Mouse (Mus musculus): ENCODE measurements around the gene F13a1.

DNA sequence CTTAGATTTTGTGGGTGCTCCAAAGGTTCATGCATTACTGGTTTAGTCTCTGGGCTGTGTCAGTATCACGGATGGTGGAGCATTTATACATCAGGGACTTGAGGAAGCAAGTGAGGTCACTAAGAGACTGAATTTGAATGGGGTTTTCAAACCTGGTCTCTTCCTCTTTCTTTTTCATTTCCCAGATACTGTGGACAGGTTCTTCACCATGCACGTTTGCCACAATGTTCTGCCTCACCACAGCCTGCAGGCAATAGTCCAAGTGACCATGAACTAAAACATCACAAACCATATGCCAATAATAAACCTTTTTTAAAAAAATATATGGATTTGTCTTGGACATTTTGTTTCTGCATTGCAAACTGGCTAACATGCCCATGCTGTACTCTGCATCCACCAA lies 77.0 kb downstream of the F13a1 start:
- TF ChIP-seq CTCF (IDR thresholded peaks at IDR 0.05), result no peak
- no peak for TF ChIP-seq EP300 (IDR thresholded peaks at IDR 0.05)
